Mouse (Mus musculus): Measurements from ENCODE around the gene Ncan. TPM values are rescaled to one million over a fixed set of nuclear protein-coding genes. Genes with fewer than 3 reads are reported as not detected.
A peak's percentile ranks its signal among the peaks of the same experiment; 100 is the strongest.

The Ncan gene
- total RNA-seq, 1 experiment from 2014 or later, result not detected

- peak; percentile 85 for ATAC-seq (replicated peaks; ENCODE audit: insufficient number of reproducible peaks, low FRiP score, low TSS enrichment, poor library complexity, severe bottlenecking)
These were observed 10.7 kb upstream of the Ncan start, which contains the start of gene Nr2c2ap for GRCm38 (mm10) chr8:70131166-70131883. Gene Nr2c2ap (plus strand): TSS chr8:70131333.

- no peak for ATAC-seq (replicated peaks; ENCODE audit: insufficient number of reproducible peaks, low FRiP score, low TSS enrichment, poor library complexity, severe bottlenecking)
These were observed 9.4 kb upstream of the Ncan start for GRCm38 (mm10) chr8:70130066-70130465.

- ATAC-seq (replicated peaks; ENCODE audit: insufficient number of reproducible peaks, low FRiP score, low TSS enrichment, poor library complexity, severe bottlenecking), result no peak
These were observed 8.8 kb upstream of the Ncan start for GRCm38 (mm10) chr8:70129309-70129952.

- ATAC-seq (replicated peaks; ENCODE audit: insufficient number of reproducible peaks, low FRiP score, low TSS enrichment, poor library complexity, severe bottlenecking), result no peak
These were observed 7.8 kb upstream of the Ncan start for GRCm38 (mm10) chr8:70128435-70128834.

- no peak for ATAC-seq (replicated peaks; ENCODE audit: insufficient number of reproducible peaks, low FRiP score, low TSS enrichment, poor library complexity, severe bottlenecking)
These were observed 4.3 kb upstream of the Ncan start for GRCm38 (mm10) chr8:70124992-70125391.

GRCm38 (mm10) chr8:70122863-70123262 is 2.2 kb upstream of the Ncan start:
- no peak for ATAC-seq (replicated peaks; ENCODE audit: insufficient number of reproducible peaks, low FRiP score, low TSS enrichment, poor library complexity, severe bottlenecking)

GRCm38 (mm10) chr8:70118726-70119700 is 1.7 kb downstream of the Ncan start:
- ATAC-seq (replicated peaks; ENCODE audit: insufficient number of reproducible peaks, low FRiP score, low TSS enrichment, poor library complexity, severe bottlenecking), result no peak

GRCm38 (mm10) chr8:70117611-70118010 is 3.1 kb downstream of the Ncan start:
- ATAC-seq (replicated peaks; ENCODE audit: insufficient number of reproducible peaks, low FRiP score, low TSS enrichment, poor library complexity, severe bottlenecking), result no peak

- no peak for ATAC-seq (replicated peaks; ENCODE audit: insufficient number of reproducible peaks, low FRiP score, low TSS enrichment, poor library complexity, severe bottlenecking)
These were observed 5.8 kb downstream of the Ncan start for GRCm38 (mm10) chr8:70114892-70115291.

- 0 out of 2 replicates have a peak, but pooled peaks have one; percentile 29 for ATAC-seq (replicated peaks; ENCODE audit: insufficient number of reproducible peaks, low FRiP score, low TSS enrichment, poor library complexity, severe bottlenecking)
These were observed 6.2 kb downstream of the Ncan start for GRCm38 (mm10) chr8:70114488-70114887.

GRCm38 (mm10) chr8:70112401-70113016 is 8.2 kb downstream of the Ncan start:
- no peak for ATAC-seq (replicated peaks; ENCODE audit: insufficient number of reproducible peaks, low FRiP score, low TSS enrichment, poor library complexity, severe bottlenecking)

GRCm38 (mm10) chr8:70111192-70111795 is 9.4 kb downstream of the Ncan start:
- ATAC-seq (replicated peaks; ENCODE audit: insufficient number of reproducible peaks, low FRiP score, low TSS enrichment, poor library complexity, severe bottlenecking), result no peak

GRCm38 (mm10) chr8:70110451-70110850 is 10.2 kb downstream of the Ncan start:
- no peak for ATAC-seq (replicated peaks; ENCODE audit: insufficient number of reproducible peaks, low FRiP score, low TSS enrichment, poor library complexity, severe bottlenecking)

GRCm38 (mm10) chr8:70104922-70105321 is 15.8 kb downstream of the Ncan start:
- ATAC-seq (replicated peaks; ENCODE audit: insufficient number of reproducible peaks, low FRiP score, low TSS enrichment, poor library complexity, severe bottlenecking), result no peak

GRCm38 (mm10) chr8:70104506-70104905 is 16.2 kb downstream of the Ncan start:
- peak; percentile 59; the same call in 1 of the 2 replicates for ATAC-seq (replicated peaks; ENCODE audit: insufficient number of reproducible peaks, low FRiP score, low TSS enrichment, poor library complexity, severe bottlenecking)

GRCm38 (mm10) chr8:70100241-70100640 is 20.4 kb downstream of the Ncan start:
- ATAC-seq (replicated peaks; ENCODE audit: insufficient number of reproducible peaks, low FRiP score, low TSS enrichment, poor library complexity, severe bottlenecking), result no peak

- ATAC-seq (replicated peaks; ENCODE audit: insufficient number of reproducible peaks, low FRiP score, low TSS enrichment, poor library complexity, severe bottlenecking), result no peak
These were observed 21.4 kb downstream of the Ncan start for GRCm38 (mm10) chr8:70099276-70099675.

- ATAC-seq (replicated peaks; ENCODE audit: insufficient number of reproducible peaks, low FRiP score, low TSS enrichment, poor library complexity, severe bottlenecking), result no peak
These were observed 27.9 kb downstream of the Ncan start for GRCm38 (mm10) chr8:70092786-70093185.
